ENCODE assay signal across 8 mouse cellular contexts in genomic region chr6:114888922-114889321, GRCm38 (mm10).
DNase-seq lines count a peak whose midpoint lies in the region; ATAC-seq and TF ChIP-seq lines count a peak whose summit lies in the region.

No protein-coding gene starts in this region.

- no peaks in the 10 kb centered on the region for H3K9me3 ChIP-seq in hindbrain, embryonic 16.5 days (ENCODE audit: control insufficient read depth, low read length)

- H3K36me3 ChIP-seq in hindbrain, embryonic 16.5 days (ENCODE audit: control insufficient read depth, insufficient read depth, low read length), result no peaks in the 10 kb centered on the region

- H3K4me3 ChIP-seq in gastrocnemius, adult 2 months, result peak overlapping the region; percentile 1; the same call in 1 of the 2 replicates
- H3K4me3 ChIP-seq in hindbrain, embryonic 16.5 days (ENCODE audit: low read length), result no peak overlapping the region

- peak overlapping the region; percentile 40; the same call in 1 of the 2 replicates for H3K9ac ChIP-seq in hindbrain, embryonic 16.5 days (ENCODE audit: low read depth, low read length)

- ATAC-seq in hindbrain, embryonic 16.5 days, result peak; percentile 59

- peaks cover 49% of the 10 kb centered on the region for H3K4me1 ChIP-seq in hindbrain, embryonic 16.5 days (ENCODE audit: control insufficient read depth, insufficient read depth, low read depth, low read length)

- peak overlapping the region; percentile 24; the same call in 1 of the 2 replicates for H3K4me2 ChIP-seq in hindbrain, embryonic 16.5 days (ENCODE audit: low read length)

- DNase-seq in NIH3T3 (ENCODE audit: low read depth), result peak; percentile 96
- DNase-seq in cerebellum, postnatal 36 days, result peak; percentile 49 to 51
- DNase-seq in gastrocnemius, adult 2 months, result peak; percentile 90
- peak; percentile 67 for DNase-seq in left cerebral cortex, adult 11 months (ENCODE audit: low spot score)
- peak; percentile 86 for DNase-seq in lung, postnatal 36 days
- DNase-seq in right cerebral cortex, postnatal 4 days, result peak; percentile 51
- no peak for DNase-seq in thymus, postnatal 25 days

- WGBS in hindbrain, embryonic 16.5 days, result 9% methylated on average over 13 of the region's 13 CpGs

- no peaks in the 10 kb centered on the region for H3K27me3 ChIP-seq in hindbrain, embryonic 16.5 days (replicated peaks; ENCODE audit: control insufficient read depth, insufficient read depth, low read length)

- H3K27ac ChIP-seq in gastrocnemius, adult 2 months, result peak overlapping the region; percentile 86
- H3K27ac ChIP-seq in hindbrain, embryonic 16.5 days (ENCODE audit: low read depth, low read length), result peak overlapping the region; percentile 76

- TF ChIP-seq CTCF in gastrocnemius, adult 2 months (IDR thresholded peaks at IDR 0.05), result peak; percentile 70

- intact Hi-C loops in gastrocnemius, adult 2 months (cut with DNase I), result no loop called here
